Mouse (Mus musculus) stomach, postnatal 0 days (tissue): ENCODE data around the gene Spn. TPM values are rescaled to one million over a fixed set of nuclear protein-coding genes. Genes with fewer than 3 reads are reported as not detected.

Experiments
- ATAC-seq: fragments of 200-750 bp; cut with Nextera tagmentation; 2 replicates; pipeline ENCODE4 v1.8.0; 2017; ENCODE audit not compliant: low FRiP score, low TSS enrichment
- DNase-seq: peaks from one replicate; pipeline ENCODE4 v3.0.0-alpha.2; 2016; ENCODE audit warnings: low spot score
- H3K27ac ChIP-seq: fragments of 300-500 bp; sonication (generic); replicated peaks from 2 replicates; pipeline ENCODE4 v1.5.1; 2014; ENCODE audit warnings: mild to moderate bottlenecking, control low read depth
- H3K27me3 ChIP-seq: fragments of 300-500 bp; sonication (generic); 2 replicates; pipeline ENCODE4 v1.6.1; 2014; ENCODE audit warnings: low read length; ENCODE audit not compliant: control insufficient read depth, insufficient read depth
- H3K36me3 ChIP-seq: fragments of 300-500 bp; sonication (generic); 2 replicates; pipeline ENCODE4 v1.6.1; 2014; ENCODE audit warnings: low read length, mixed read lengths; ENCODE audit not compliant: control insufficient read depth, insufficient read depth
- H3K4me1 ChIP-seq: fragments of 300-500 bp; sonication (generic); replicated peaks from 2 replicates; pipeline ENCODE4 v1.6.1; 2014; ENCODE audit warnings: antibody characterized with exemption; ENCODE audit not compliant: control insufficient read depth, insufficient read depth
- H3K4me2 ChIP-seq: fragments of 300-500 bp; sonication (generic); replicated peaks from 2 replicates; pipeline ENCODE4 v1.6.1; 2014; ENCODE audit warnings: low read depth, mild to moderate bottlenecking, control low read depth, moderate library complexity
- H3K4me3 ChIP-seq: fragments of 300-500 bp; sonication (generic); 2 replicates; pipeline ENCODE4 v1.5.1; 2014; ENCODE audit warnings: low read depth, low read length, control low read depth
- H3K9ac ChIP-seq: fragments of 300-500 bp; sonication (generic); 2 replicates; pipeline ENCODE4 v1.6.1; 2014; ENCODE audit warnings: mild to moderate bottlenecking, low read length, control low read depth, mixed read lengths
- H3K9me3 ChIP-seq: fragments of 300-500 bp; sonication (generic); 2 replicates; pipeline ENCODE4 v1.6.1; 2016; ENCODE audit warnings: low read length; ENCODE audit not compliant: control insufficient read depth
- CTCF ChIP-seq: IDR thresholded peaks from 2 replicates; pipeline ENCODE4 v1.5.1; 2016; ENCODE audit warnings: antibody characterized with exemption, low read depth, mild to moderate bottlenecking, moderate library complexity
- EP300 ChIP-seq: optimal IDR thresholded peaks from 2 replicates; pipeline ENCODE3; 2016; ENCODE audit warnings: antibody characterized with exemption
- WGBS: fragments of 180-500 bp; shearing (Covaris S2); extraction: QIAGEN DNeasy Blood & Tissue Kit; methylation state at CpG from one replicate; pipeline ENCODE4 v1.1.7; 2014; 5-methylcytosine and 5-hydroxymethylcytosine counted together
- polyA plus RNA-seq: library from polyadenylated mRNA; unstranded; fragments of >200 nt; fragmentation: Nextera tagmentation; extraction: Ambion mirVana; gene quantifications from 2 replicates; pipeline ENCODE4 v1.2.1, GENCODE M21; 2015

The Spn gene
- polyA plus RNA-seq, 1 experiment from 2014 or later = 0.22 TPM

- 91% methylated on average over 4 of the region's 4 CpGs for WGBS
- Histone ChIP-seq H3K4me3 (no peak overlapping the region), H3K4me1 (no peaks in the 10 kb centered on the region), H3K27ac (no peak overlapping the region), H3K36me3 (no peaks in the 10 kb centered on the region), H3K9ac (no peak overlapping the region), H3K27me3 (no peaks in the 10 kb centered on the region), H3K9me3 (no peaks in the 10 kb centered on the region), H3K4me2 (no peak overlapping the region)
- TF ChIP-seq EP300 (no peak), CTCF (no peak)
- ATAC-seq = no peak
- no peak for DNase-seq
These were observed 38.7 kb downstream of the Spn start for GRCm38 (mm10) chr7:127098950-127099349.

GRCm38 (mm10) chr7:127098521-127098920 is 39.1 kb downstream of the Spn start:
- DNase-seq (no peak), ATAC-seq (no peak)
- TF ChIP-seq EP300 (no peak), CTCF (no peak)
- H3K27me3 ChIP-seq = no peaks in the 10 kb centered on the region
- no peaks in the 10 kb centered on the region for H3K36me3 ChIP-seq
- H3K4me1 ChIP-seq = no peaks in the 10 kb centered on the region
- H3K27ac ChIP-seq = no peak overlapping the region
- 84% methylated on average over 5 of the region's 5 CpGs for WGBS
- no peak overlapping the region for H3K9ac ChIP-seq
- H3K4me3 ChIP-seq = no peak overlapping the region
- no peak overlapping the region for H3K4me2 ChIP-seq
- H3K9me3 ChIP-seq = no peaks in the 10 kb centered on the region

- ATAC-seq (no peak), DNase-seq (no peak)
- H3K4me3 ChIP-seq = no peak overlapping the region
- no peak overlapping the region for H3K27ac ChIP-seq
- no peaks in the 10 kb centered on the region for H3K4me1 ChIP-seq
- H3K36me3 ChIP-seq = no peaks in the 10 kb centered on the region
- no peak overlapping the region for H3K4me2 ChIP-seq
- TF ChIP-seq EP300 (no peak), CTCF (no peak)
- no peak overlapping the region for H3K9ac ChIP-seq
- 55% methylated on average over 7 of the region's 7 CpGs for WGBS
- H3K9me3 ChIP-seq = no peaks in the 10 kb centered on the region
- H3K27me3 ChIP-seq = no peaks in the 10 kb centered on the region
These were observed 41.2 kb downstream of the Spn start for GRCm38 (mm10) chr7:127096456-127096855.

GRCm38 (mm10) chr7:127093914-127094313 is 43.7 kb downstream of the Spn start:
- Histone ChIP-seq H3K9ac (no peak overlapping the region), H3K36me3 (no peaks in the 10 kb centered on the region), H3K9me3 (no peaks in the 10 kb centered on the region), H3K27me3 (no peaks in the 10 kb centered on the region), H3K4me1 (no peaks in the 10 kb centered on the region), H3K4me3 (no peak overlapping the region), H3K4me2 (no peak overlapping the region), H3K27ac (no peak overlapping the region)
- TF ChIP-seq EP300 = no peak
- TF ChIP-seq CTCF = no peak
- 43% methylated on average over 3 of the region's 3 CpGs for WGBS
- ATAC-seq = no peak
- DNase-seq = no peak

GRCm38 (mm10) chr7:127091114-127091896 is 46.3 kb downstream of the Spn start, which contains the start of gene AI467606:
Gene AI467606, plus strand, starts transcription at chr7:127091359.
- no peaks in the 10 kb centered on the region for H3K4me1 ChIP-seq
- no peaks in the 10 kb centered on the region for H3K27me3 ChIP-seq
- H3K4me3 ChIP-seq = peak within 1 kb of the TSS; percentile 18; the same call in 1 of the 2 replicates
- no peaks in the 10 kb centered on the region for H3K9me3 ChIP-seq
- no peaks in the 10 kb centered on the region for H3K36me3 ChIP-seq
- H3K27ac ChIP-seq = no peak within 1 kb of the TSS
- peak within 1 kb of the TSS; percentile 44 for H3K4me2 ChIP-seq
- 63% methylated on average over 16 of the region's 16 CpGs for WGBS
- TF ChIP-seq CTCF = no peak
- TF ChIP-seq EP300 = no peak
- H3K9ac ChIP-seq = no peak within 1 kb of the TSS
- DNase-seq (peak; percentile 62), ATAC-seq (peak; percentile 85)
